Mouse (Mus musculus) testis, adult 2 months (tissue): Measurements from ENCODE around the gene Cops2. TPM values are rescaled to one million over a fixed set of nuclear protein-coding genes. Genes with fewer than 3 reads are reported as not detected.
A peak's percentile ranks its signal among the peaks of the same experiment; 100 is the strongest.

ENCODE experiments used
- H3K27ac ChIP-seq: fragments of 200-500 bp; 2 replicates; pipeline ENCODE4 v1.5.1; 2012; ENCODE audit warnings: low read depth, low read length; ENCODE audit not compliant: control insufficient read depth, insufficient read depth
- H3K27me3 ChIP-seq: fragments of 200-500 bp; 2 replicates; pipeline ENCODE4 v1.6.1; 2012; ENCODE audit warnings: mild to moderate bottlenecking, low read length, moderate library complexity; ENCODE audit not compliant: control insufficient read depth, insufficient read depth
- H3K36me3 ChIP-seq: fragments of 200-500 bp; 2 replicates; pipeline ENCODE4 v1.6.1; 2012; ENCODE audit warnings: mild to moderate bottlenecking, low read length; ENCODE audit not compliant: control insufficient read depth, insufficient read depth
- H3K4me1 ChIP-seq: fragments of 200-500 bp; 2 replicates; pipeline ENCODE4 v1.6.1; 2012; ENCODE audit warnings: low read length; ENCODE audit not compliant: control insufficient read depth, insufficient read depth
- H3K4me3 ChIP-seq: fragments of 200-500 bp; 2 replicates; pipeline ENCODE4 v1.5.1; 2012; ENCODE audit warnings: low read depth, mild to moderate bottlenecking, low read length, moderate library complexity, mixed read lengths; ENCODE audit not compliant: control insufficient read depth
- CTCF ChIP-seq: fragments of 200-500 bp; IDR thresholded peaks from 2 replicates; pipeline ENCODE4 v1.5.1; 2012; ENCODE audit warnings: low read depth, mild to moderate bottlenecking, inconsistent platforms, low read length, moderate library complexity; ENCODE audit not compliant: control insufficient read depth, insufficient read depth, insufficient replicate concordance
- POLR2A ChIP-seq: fragments of 200-500 bp; IDR thresholded peaks from 2 replicates; pipeline ENCODE4 v1.6.1; 2012; ENCODE audit warnings: low read depth, mild to moderate bottlenecking, inconsistent platforms, low read length, moderate library complexity; ENCODE audit not compliant: control insufficient read depth
- polyA plus RNA-seq: library from polyadenylated mRNA; depleted of rRNA; stranded (reverse); fragments of >200 nt; gene quantifications from 2 replicates; pipeline ENCODE4 v1.2.3, GENCODE M21; 2012; rRNA removed

Gene Cops2
- polyA plus RNA-seq, 1 experiment: 29.6 TPM

GRCm38 (mm10) chr2:125788785-125789184 is 70.2 kb downstream of the Cops2 start:
- Histone ChIP-seq H3K36me3 (no peaks in the 10 kb centered on the region), H3K4me3 (no peak overlapping the region), H3K4me1 (no peaks in the 10 kb centered on the region), H3K27ac (no peak overlapping the region), H3K27me3 (no peaks in the 10 kb centered on the region)
- TF ChIP-seq CTCF (no peak), POLR2A (no peak)

DNA sequence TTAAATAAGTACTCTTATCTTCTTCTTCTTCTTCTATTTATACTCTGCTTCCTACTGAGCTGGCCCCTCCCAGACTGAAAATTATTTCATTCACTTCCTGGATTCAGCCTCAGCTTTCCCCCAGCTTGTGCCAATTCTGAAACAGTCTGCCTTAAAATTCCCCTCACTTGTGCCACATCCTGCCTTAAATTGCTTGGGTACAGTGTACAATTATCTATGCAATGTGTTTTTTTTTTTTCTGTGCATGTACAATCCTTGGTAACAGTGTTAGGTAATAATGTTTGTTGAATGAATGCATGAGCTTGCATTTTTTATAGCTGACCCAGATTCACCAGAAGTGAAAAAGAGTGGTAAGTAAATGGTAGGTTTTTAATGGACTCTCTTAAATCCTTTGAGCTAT is 70.6 kb downstream of the Cops2 start:
- H3K27me3 ChIP-seq: no peaks in the 10 kb centered on the region
- H3K27ac ChIP-seq: no peak overlapping the region
- H3K4me1 ChIP-seq: no peaks in the 10 kb centered on the region
- no peaks in the 10 kb centered on the region for H3K36me3 ChIP-seq
- no peak overlapping the region for H3K4me3 ChIP-seq
- no peak for TF ChIP-seq CTCF
- no peak for TF ChIP-seq POLR2A

DNA sequence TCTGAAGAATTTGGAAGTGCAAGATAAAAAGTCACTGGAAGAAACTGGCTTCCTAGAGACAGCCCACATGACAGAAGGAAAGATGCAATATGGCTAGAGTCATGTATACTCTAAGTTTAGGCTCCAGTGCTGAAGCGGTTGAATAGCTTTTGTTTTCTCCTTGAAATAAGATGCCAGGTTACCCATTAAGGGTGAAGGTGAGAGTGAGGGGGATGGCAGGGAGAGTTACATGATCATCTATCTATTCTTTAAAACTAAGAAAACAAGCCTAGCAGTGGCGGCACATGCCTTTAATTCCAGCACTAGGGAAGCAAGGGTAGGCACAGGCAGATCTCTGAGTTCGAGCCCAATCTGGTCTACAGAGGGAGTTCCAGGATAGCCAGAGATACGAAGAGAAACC is 73.9 kb downstream of the Cops2 start:
- Histone ChIP-seq H3K4me1 (no peaks in the 10 kb centered on the region), H3K27ac (no peak overlapping the region), H3K4me3 (no peak overlapping the region), H3K27me3 (no peaks in the 10 kb centered on the region), H3K36me3 (no peaks in the 10 kb centered on the region)
- TF ChIP-seq POLR2A: no peak
- TF ChIP-seq CTCF: no peak

- H3K27me3 ChIP-seq: no peaks in the 10 kb centered on the region
- H3K4me3 ChIP-seq: no peak overlapping the region
- no peak overlapping the region for H3K27ac ChIP-seq
- TF ChIP-seq CTCF (no peak), POLR2A (no peak)
- H3K4me1 ChIP-seq: no peaks in the 10 kb centered on the region
- H3K36me3 ChIP-seq: no peaks in the 10 kb centered on the region
Observed at GRCm38 (mm10) chr2:125784392-125784791, 74.5 kb downstream of the Cops2 start.

DNA sequence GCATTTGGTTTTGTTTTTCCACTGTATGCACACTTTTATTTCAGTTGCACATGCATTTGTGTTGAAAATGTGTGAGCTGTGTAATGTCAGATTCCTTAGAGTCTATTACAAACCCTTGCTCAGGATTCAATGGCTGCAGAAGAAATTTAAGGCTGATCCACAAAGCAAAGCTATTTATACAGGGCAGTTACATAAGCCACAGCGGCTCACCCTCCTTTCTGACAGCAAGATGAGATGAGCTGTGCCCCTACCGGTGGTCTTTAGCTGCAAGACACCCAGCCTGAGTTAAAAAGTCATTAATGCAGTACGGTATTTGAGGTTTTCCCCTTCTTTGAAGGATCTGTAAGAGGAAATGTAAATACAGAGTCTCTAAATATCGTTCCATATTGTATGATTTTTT is 75.1 kb downstream of the Cops2 start:
- no peak overlapping the region for H3K4me3 ChIP-seq
- TF ChIP-seq POLR2A (no peak), CTCF (no peak)
- no peaks in the 10 kb centered on the region for H3K27me3 ChIP-seq
- no peaks in the 10 kb centered on the region for H3K36me3 ChIP-seq
- H3K4me1 ChIP-seq: no peaks in the 10 kb centered on the region
- no peak overlapping the region for H3K27ac ChIP-seq

GRCm38 (mm10) chr2:125782719-125783109 is 76.2 kb downstream of the Cops2 start, which contains the start of gene Secisbp2l:
Gene Secisbp2l, minus strand, starts transcription at chr2:125782870.
- peak; percentile 66; the same call in 1 of the 2 replicates for TF ChIP-seq POLR2A
- TF ChIP-seq CTCF: no peak
- Histone ChIP-seq H3K36me3 (no peaks in the 10 kb centered on the region), H3K27me3 (no peaks in the 10 kb centered on the region), H3K27ac (peak within 1 kb of the TSS; percentile 79), H3K4me3 (peak within 1 kb of the TSS; percentile 91), H3K4me1 (no peaks in the 10 kb centered on the region)

DNA sequence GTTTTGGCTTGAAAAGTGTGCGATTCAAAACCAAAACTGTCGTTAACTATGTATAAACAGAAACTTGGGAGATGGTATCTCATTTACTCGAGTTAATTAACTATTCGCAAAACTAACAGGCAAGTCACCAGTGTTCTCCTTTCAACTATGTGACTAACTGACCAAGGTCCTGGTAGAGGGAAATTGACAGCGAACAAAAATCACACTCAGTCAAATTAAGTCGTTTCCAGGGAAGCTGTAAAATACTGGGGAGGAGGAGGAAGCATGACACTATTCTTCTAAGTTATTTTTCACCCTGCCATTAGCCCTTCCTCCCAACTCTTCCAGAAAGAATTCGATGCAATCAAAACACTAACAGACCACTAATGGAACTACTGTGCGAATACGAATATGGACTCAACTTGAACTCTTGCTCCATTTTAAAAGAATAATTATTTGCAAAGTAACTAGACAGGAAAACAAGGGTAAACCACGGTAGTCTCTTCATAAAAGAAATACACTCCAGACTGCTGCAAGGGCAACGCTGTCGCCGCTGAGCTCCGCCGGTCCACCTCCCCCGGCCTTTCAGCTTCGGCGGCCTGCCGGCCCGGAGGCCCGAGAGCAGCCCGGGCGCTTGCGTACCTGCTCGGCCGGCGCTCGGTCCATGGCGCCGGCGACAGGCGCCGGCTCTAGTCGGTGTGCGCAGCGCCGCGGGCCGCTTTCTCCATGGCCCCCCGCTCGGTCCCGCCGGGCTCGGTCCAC is 76.8 kb downstream of the Cops2 start:
- no peaks in the 10 kb centered on the region for H3K27me3 ChIP-seq
- H3K27ac ChIP-seq: peak overlapping the region; percentile 79
- peak overlapping the region; percentile 91 for H3K4me3 ChIP-seq
- TF ChIP-seq POLR2A: no peak
- TF ChIP-seq CTCF: no peak
- no peaks in the 10 kb centered on the region for H3K36me3 ChIP-seq
- H3K4me1 ChIP-seq: no peaks in the 10 kb centered on the region

DNA sequence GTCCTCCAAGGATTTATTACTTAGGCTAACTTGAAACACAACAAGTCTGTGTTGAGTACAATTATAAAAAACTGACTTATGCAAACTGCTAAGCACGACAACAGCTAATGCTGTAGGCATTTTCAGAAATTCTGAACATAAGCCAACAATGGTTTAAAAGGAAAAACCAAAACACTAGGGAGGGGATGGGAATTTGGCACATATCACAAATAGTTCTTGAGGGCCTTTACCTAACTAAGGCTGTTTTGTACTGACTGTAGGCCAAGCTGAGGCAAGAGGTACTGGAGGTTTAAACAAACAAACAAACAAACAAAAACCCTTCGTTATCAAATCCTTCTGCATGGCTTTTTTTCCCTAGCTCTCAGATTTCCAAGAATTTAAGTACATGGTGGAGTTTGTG is 77.9 kb downstream of the Cops2 start:
- H3K4me1 ChIP-seq: no peaks in the 10 kb centered on the region
- H3K4me3 ChIP-seq: no peak overlapping the region

More for the DNA sequence above, 77.9 kb downstream of the Cops2 start:
- H3K27me3 ChIP-seq: no peaks in the 10 kb centered on the region
- no peak overlapping the region for H3K27ac ChIP-seq
- no peaks in the 10 kb centered on the region for H3K36me3 ChIP-seq
- TF ChIP-seq POLR2A: no peak
- no peak for TF ChIP-seq CTCF

Other genes with a start within 250 kb of the Cops2 start
- gene Cep152, start 234.0 kb downstream of the Cops2 start, polyA plus RNA-seq: 2.1 and 2.3 TPM in 2 replicates
- 4.2 and 5.4 TPM in 2 replicates for gene Eid1, start 186.0 kb downstream of the Cops2 start, polyA plus RNA-seq
- 4.8 and 8.5 TPM in 2 replicates for gene Shc4, start 135.0 kb downstream of the Cops2 start, polyA plus RNA-seq
- 3.8 and 4.0 TPM in 2 replicates for gene Secisbp2l, start 76.3 kb downstream of the Cops2 start, polyA plus RNA-seq
- 9.7 and 10.6 TPM in 2 replicates for gene Galk2, start within 50 bp of the Cops2 start, polyA plus RNA-seq
- 0.22 and 0.42 TPM in 2 replicates for gene Fgf7, start 175.5 kb upstream of the Cops2 start, polyA plus RNA-seq